Mouse (Mus musculus): ENCODE data around the gene Htatip2. TPM values are rescaled to one million over a fixed set of nuclear protein-coding genes. Genes with fewer than 3 reads are reported as not detected.

Htatip2 gene
- polyA plus RNA-seq, 1 experiment from 2014 or later: 37.0 TPM

DNA sequence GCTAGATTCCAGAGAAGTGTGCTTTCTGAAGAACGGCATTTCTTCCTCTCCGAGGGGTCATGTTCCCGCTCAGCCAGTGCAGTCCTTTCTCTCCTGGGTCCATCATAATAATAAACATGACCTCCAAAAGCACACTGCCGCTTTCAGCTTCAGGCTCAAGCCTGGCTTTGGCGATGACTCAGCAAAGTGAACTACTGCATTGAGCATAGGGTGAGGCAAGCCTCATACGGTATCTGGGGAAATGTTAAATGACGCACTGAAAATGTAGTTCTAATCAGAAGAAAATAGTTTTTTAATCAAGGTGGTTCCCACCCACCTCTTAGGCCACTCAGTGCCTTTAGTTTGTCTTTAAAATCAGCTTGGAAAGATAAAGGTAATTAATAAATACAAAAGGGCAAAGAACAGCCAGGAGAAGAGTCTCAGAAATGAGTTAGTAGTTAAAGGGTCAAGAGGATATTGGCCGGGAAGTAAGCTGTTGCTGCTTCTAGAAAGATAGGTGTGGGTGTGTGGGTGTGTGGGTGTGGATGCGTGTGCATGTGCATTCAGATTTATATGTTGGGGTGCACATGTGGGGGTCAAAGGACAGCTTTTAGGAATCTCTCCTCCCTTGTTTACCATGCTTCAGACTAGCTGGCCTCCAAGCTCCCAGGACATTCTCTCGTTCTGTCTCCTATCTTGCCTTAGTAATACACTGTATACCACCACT is 5.2 kb downstream of the Htatip2 start:
- H3K9ac ChIP-seq: peak overlapping the region; percentile 58
- peaks cover 67% of the 10 kb centered on the region for H3K4me1 ChIP-seq
- peak; percentile 78 for ATAC-seq
- H3K27ac ChIP-seq: peak overlapping the region; percentile 92
- H3K4me3 ChIP-seq: peak overlapping the region; percentile 17; the same call in 1 of the 2 replicates
- H3K27me3 ChIP-seq (replicated peaks): no peaks in the 10 kb centered on the region
- peak overlapping the region; percentile 81 for H3K4me2 ChIP-seq
- WGBS (ENCODE audit: insufficient replicate concordance): 33% methylated on average over 10 of the region's 10 CpGs
- H3K9me3 ChIP-seq (replicated peaks): no peaks in the 10 kb centered on the region
- H3K36me3 ChIP-seq: peaks cover 67% of the 10 kb centered on the region

DNA sequence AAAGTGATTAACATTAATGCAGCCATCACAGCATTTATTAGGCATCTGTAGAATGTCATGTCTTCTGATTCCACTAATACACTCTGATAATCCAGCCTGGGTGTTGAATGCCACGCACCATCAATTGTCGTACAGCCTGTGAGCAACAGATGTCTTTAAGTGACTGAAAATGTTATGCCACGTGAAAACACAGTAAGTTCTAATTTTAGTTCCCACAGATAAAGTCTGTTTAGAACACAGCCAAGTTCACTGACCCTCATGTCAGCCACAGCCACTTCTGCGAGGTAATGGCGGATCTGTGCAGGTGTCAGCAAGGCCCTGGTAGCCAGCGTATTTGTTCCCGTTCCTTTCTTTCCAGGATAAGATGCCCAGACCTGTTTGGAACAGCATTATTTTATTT is 7.3 kb downstream of the Htatip2 start:
- peaks cover 47% of the 10 kb centered on the region for H3K4me1 ChIP-seq
- H3K27ac ChIP-seq: no peak overlapping the region
- no peaks in the 10 kb centered on the region for H3K9me3 ChIP-seq (replicated peaks)
- no peaks in the 10 kb centered on the region for H3K27me3 ChIP-seq (replicated peaks)
- no peak for ATAC-seq
- H3K4me2 ChIP-seq: no peak overlapping the region
- 89% methylated on average over 7 of the region's 7 CpGs for WGBS (ENCODE audit: insufficient replicate concordance)
- H3K36me3 ChIP-seq: peaks cover 82% of the 10 kb centered on the region
- H3K4me3 ChIP-seq: no peak overlapping the region
- H3K9ac ChIP-seq: no peak overlapping the region

DNA sequence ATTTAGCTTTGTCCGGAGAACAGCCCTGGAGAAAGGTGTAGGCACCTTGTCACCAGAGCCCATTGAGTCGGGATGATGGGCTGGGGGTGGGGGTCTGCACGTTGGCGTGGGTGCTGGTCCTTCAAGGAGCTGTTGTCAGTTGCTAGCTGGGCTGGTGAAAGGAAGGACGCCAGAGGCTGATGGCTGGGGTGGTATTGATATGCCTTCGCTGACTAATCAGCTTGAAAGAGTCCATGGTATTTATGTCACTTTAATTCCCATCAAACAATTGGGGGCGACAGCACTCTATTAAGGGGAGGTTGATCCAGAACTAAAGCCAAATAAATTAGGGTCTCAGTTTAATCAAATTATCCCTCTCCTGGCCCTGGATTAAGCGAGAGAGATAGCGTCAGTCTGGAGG is 9.6 kb downstream of the Htatip2 start:
- Histone ChIP-seq H3K36me3 (peaks cover 89% of the 10 kb centered on the region), H3K27me3 (replicated peaks) (no peaks in the 10 kb centered on the region), H3K4me2 (no peak overlapping the region), H3K9me3 (replicated peaks) (no peaks in the 10 kb centered on the region), H3K9ac (no peak overlapping the region), H3K4me1 (peaks cover 23% of the 10 kb centered on the region), H3K27ac (no peak overlapping the region), H3K4me3 (no peak overlapping the region)
- no peak for ATAC-seq
- WGBS (ENCODE audit: insufficient replicate concordance): 70% methylated on average over 9 of the region's 9 CpGs

DNA sequence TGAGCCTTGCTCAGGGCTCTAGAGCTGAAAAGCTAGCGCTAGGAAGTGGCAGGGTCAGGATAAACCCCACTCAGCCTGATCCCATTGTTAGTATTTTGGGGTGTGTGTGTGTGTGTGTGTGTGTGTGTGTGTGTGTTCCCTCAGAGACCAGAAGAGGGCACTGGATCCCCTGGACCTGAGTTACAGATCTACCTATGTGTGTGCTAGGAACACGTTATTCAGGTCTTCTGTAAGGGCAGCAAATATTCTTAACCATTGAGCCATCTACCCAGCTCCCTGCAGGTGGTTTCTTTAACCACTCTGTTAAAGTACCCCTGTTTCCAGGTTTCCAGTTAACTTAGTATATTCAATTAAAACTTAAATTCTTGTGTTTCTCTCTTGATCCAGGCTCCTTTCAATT is 15.5 kb downstream of the Htatip2 start:
- WGBS (ENCODE audit: insufficient replicate concordance): 95% methylated on average over 2 of the region's 2 CpGs
- no peak for ATAC-seq
- Histone ChIP-seq H3K4me1 (peaks cover 17% of the 10 kb centered on the region), H3K9me3 (replicated peaks) (no peaks in the 10 kb centered on the region), H3K9ac (no peak overlapping the region), H3K36me3 (peaks cover 61% of the 10 kb centered on the region), H3K4me2 (no peak overlapping the region), H3K27ac (no peak overlapping the region), H3K27me3 (replicated peaks) (no peaks in the 10 kb centered on the region), H3K4me3 (no peak overlapping the region)

- ATAC-seq: peak; percentile 21
Observed at GRCm38 (mm10) chr7:49777585-49777984, 18.7 kb downstream of the Htatip2 start.

DNA sequence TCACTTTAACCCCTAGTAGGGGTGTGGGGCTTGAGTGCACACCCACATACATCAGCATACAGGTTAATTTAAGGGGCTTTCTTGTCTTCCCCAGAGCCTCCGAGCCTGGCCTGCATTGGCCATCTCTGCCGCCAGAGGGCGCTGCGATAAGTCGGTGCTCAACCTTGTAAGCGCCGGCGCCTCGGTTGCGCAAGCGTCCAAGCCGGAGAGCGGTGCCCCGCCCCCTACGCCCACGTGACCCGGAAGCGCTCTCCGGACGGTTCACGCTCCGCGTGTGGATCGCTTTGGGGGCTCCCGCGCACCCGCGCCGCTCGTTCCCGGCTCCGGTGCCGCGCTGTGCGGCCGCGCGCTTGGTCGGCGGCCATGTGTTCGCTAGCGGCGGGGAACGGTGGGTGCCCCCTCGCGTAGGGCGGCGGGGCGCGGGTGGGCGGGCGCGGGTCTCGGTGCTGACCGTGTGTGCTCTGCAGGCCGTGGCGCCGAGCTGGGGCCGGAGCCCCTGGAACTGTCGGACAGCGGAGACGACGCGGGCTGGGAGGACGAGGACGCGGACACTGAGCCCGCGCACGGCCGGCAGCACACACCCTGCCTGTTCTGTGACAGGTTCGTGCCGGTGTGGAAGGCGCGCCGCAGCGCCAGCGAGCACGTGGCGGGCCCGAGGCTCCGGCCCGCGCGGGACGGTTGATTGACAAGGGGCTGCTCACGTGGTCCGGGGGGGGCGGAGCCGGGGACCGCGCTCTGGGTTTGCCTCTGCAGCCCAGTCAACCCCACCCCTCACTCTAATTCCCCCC is 19.4 kb downstream of the Htatip2 start, which contains the start of gene Prmt3:
Gene Prmt3, plus strand, starts transcription at position 233 of the 788 bp plus-strand sequence.
- peak within 1 kb of the TSS; percentile 86 for H3K4me3 ChIP-seq
- under 1% methylated on average over 86 of the region's 92 CpGs for WGBS (ENCODE audit: insufficient replicate concordance)
- H3K9me3 ChIP-seq (replicated peaks): no peaks in the 10 kb centered on the region
- ATAC-seq: peak; percentile 85
- H3K4me2 ChIP-seq: peak within 1 kb of the TSS; percentile 99
- H3K36me3 ChIP-seq: peaks cover 55% of the 10 kb centered on the region
- peak within 1 kb of the TSS; percentile 86 for H3K27ac ChIP-seq
- no peaks in the 10 kb centered on the region for H3K27me3 ChIP-seq (replicated peaks)
- peaks cover 28% of the 10 kb centered on the region for H3K4me1 ChIP-seq
- peak within 1 kb of the TSS; percentile 87 for H3K9ac ChIP-seq

More at GRCm38 (mm10) chr7:49777585-49777984, 18.7 kb downstream of the Htatip2 start:
- Histone ChIP-seq H3K27ac (peak overlapping the region; percentile 45; the same call in 1 of the 2 replicates), H3K9ac (no peak overlapping the region; the same call in 1 of the 2 replicates), H3K27me3 (replicated peaks) (no peaks in the 10 kb centered on the region), H3K4me3 (no peak overlapping the region; the same call in 1 of the 2 replicates), H3K36me3 (peaks cover 55% of the 10 kb centered on the region), H3K4me2 (0 out of 2 replicates have a peak overlapping the region, but pooled peaks have one; percentile 99), H3K4me1 (peaks cover 28% of the 10 kb centered on the region), H3K9me3 (replicated peaks) (no peaks in the 10 kb centered on the region)
- 41% methylated on average over 3 of the region's 3 CpGs for WGBS (ENCODE audit: insufficient replicate concordance)

- 50% methylated on average over 12 of the region's 12 CpGs for WGBS (ENCODE audit: insufficient replicate concordance)
- Histone ChIP-seq H3K4me2 (peak overlapping the region; percentile 99), H3K9ac (peak overlapping the region; percentile 87), H3K4me3 (peak overlapping the region; percentile 86), H3K9me3 (replicated peaks) (no peaks in the 10 kb centered on the region), H3K27ac (peak overlapping the region; percentile 86; the same call in 1 of the 2 replicates), H3K27me3 (replicated peaks) (no peaks in the 10 kb centered on the region), H3K36me3 (peaks cover 55% of the 10 kb centered on the region), H3K4me1 (peaks cover 28% of the 10 kb centered on the region)
- ATAC-seq: no peak
Observed at GRCm38 (mm10) chr7:49778904-49779615, 20.1 kb downstream of the Htatip2 start.

DNA sequence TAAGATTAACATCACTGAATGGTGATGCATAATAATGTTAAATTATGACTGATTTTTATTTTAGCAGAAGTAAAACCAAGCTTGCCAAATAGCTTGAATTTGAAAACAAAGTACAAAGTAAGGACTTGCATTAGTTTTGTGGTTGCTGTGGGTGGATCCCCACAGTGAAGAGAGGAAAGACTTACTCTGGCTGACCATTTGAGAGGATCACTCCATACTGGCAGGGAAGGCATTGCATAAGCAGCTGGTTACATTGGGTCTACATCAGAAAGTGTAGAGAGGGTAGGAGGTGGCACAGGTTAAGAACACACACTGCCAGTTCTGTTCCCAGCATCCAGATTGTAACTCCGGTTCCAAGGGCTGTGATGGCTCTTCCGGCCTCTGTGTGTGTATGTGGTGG is 24.1 kb downstream of the Htatip2 start:
- Histone ChIP-seq H3K4me3 (no peak overlapping the region), H3K9ac (no peak overlapping the region), H3K27me3 (replicated peaks) (no peaks in the 10 kb centered on the region), H3K4me2 (no peak overlapping the region), H3K4me1 (peaks cover 20% of the 10 kb centered on the region), H3K9me3 (replicated peaks) (no peaks in the 10 kb centered on the region), H3K36me3 (peaks cover 78% of the 10 kb centered on the region), H3K27ac (no peak overlapping the region)
- WGBS (ENCODE audit: insufficient replicate concordance): 89% methylated on average over 2 of the region's 2 CpGs
- no peak for ATAC-seq

DNA sequence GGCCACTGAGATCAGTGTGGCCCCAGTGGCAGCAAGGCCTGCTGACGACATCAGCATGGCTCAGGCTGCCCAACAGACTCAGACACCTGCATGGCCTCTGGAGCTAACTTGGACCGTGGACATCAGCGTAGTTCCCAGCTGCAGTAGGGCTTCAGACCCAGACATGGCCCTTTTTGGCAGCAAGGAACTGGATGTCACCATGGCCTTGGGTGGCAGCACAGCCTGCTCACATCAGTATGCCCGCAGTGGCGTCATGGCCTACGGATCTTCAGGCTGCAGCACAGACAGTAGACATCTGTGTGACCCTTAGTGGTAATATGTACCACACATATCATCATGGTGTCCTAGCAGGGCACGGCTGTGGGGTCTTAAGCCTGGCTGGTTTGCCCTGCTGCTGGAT is 26.2 kb downstream of the Htatip2 start:
- Histone ChIP-seq H3K36me3 (peaks cover 92% of the 10 kb centered on the region), H3K9me3 (replicated peaks) (no peaks in the 10 kb centered on the region), H3K4me1 (peaks cover 4% of the 10 kb centered on the region), H3K9ac (no peak overlapping the region), H3K4me3 (no peak overlapping the region), H3K27me3 (replicated peaks) (no peaks in the 10 kb centered on the region), H3K4me2 (no peak overlapping the region), H3K27ac (no peak overlapping the region)
- no peak for ATAC-seq
- 85% methylated on average over 7 of the region's 7 CpGs for WGBS (ENCODE audit: insufficient replicate concordance)

- no peaks in the 10 kb centered on the region for H3K9me3 ChIP-seq (replicated peaks)
- WGBS (ENCODE audit: insufficient replicate concordance): 63% methylated on average over 12 of the region's 12 CpGs
- H3K4me2 ChIP-seq: no peak overlapping the region
- peaks cover 96% of the 10 kb centered on the region for H3K36me3 ChIP-seq
- H3K27ac ChIP-seq: no peak overlapping the region
- H3K4me3 ChIP-seq: no peak overlapping the region
- ATAC-seq: no peak
- no peak overlapping the region for H3K9ac ChIP-seq
- H3K27me3 ChIP-seq (replicated peaks): no peaks in the 10 kb centered on the region
- no peaks in the 10 kb centered on the region for H3K4me1 ChIP-seq
Observed at GRCm38 (mm10) chr7:49786618-49787382, 27.9 kb downstream of the Htatip2 start.

DNA sequence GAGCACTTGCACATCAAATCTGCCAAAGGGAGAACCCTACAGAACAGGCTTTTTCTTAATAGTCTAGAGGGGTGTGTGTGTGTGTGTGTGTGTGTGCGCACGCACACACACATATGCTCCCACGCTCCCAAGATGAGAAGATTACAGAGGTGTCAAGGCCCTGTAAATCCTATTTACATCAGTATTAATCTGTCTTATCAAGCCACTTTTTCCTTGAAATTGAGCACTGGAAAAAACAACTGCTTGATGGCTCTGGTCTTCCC is 28.4 kb downstream of the Htatip2 start:
- no peak for ATAC-seq
- no peak overlapping the region for H3K4me2 ChIP-seq
- H3K9ac ChIP-seq: no peak overlapping the region
- no peak overlapping the region for H3K27ac ChIP-seq
- WGBS (ENCODE audit: insufficient replicate concordance): 92% methylated on average over 3 of the region's 3 CpGs
- H3K4me3 ChIP-seq: no peak overlapping the region
- H3K36me3 ChIP-seq: peaks cover 94% of the 10 kb centered on the region
- H3K4me1 ChIP-seq: no peaks in the 10 kb centered on the region
- H3K9me3 ChIP-seq (replicated peaks): no peaks in the 10 kb centered on the region
- no peaks in the 10 kb centered on the region for H3K27me3 ChIP-seq (replicated peaks)
